Mouse (Mus musculus) embryonic facial prominence, embryonic 10.5 days (tissue): ENCODE measurements at regions not wholly inside any gene's neighbourhood (a gene's known extent, or its start where the extent isn't known, plus 50 kb on each side); places are given as distances from the start of the nearest gene placed in this dataset.

Source experiments
- DNase-seq: peaks from one replicate; pipeline ENCODE4 v3.0.0-alpha.2; 2017; ENCODE audit warnings: low spot score
- H3K27ac ChIP-seq: fragments of 300-500 bp; sonication (generic); replicated peaks from 2 replicates; pipeline ENCODE4 v1.5.1; 2016; ENCODE audit warnings: mild to moderate bottlenecking
- H3K27me3 ChIP-seq: fragments of 300-500 bp; sonication (generic); replicated peaks from 2 replicates; pipeline ENCODE4 v1.6.1; 2016; ENCODE audit warnings: low read depth, mild to moderate bottlenecking; ENCODE audit not compliant: poor library complexity, severe bottlenecking
- H3K36me3 ChIP-seq: fragments of 300-500 bp; sonication (generic); replicated peaks from 2 replicates; pipeline ENCODE4 v1.6.1; 2016; ENCODE audit warnings: mild to moderate bottlenecking, moderate library complexity
- H3K4me1 ChIP-seq: fragments of 300-500 bp; sonication (generic); 2 replicates; pipeline ENCODE4 v1.6.1; 2016
- H3K4me3 ChIP-seq: fragments of 300-500 bp; sonication (generic); 2 replicates; pipeline ENCODE4 v1.5.1; 2016; ENCODE audit warnings: mild to moderate bottlenecking, moderate library complexity
- H3K9me3 ChIP-seq: fragments of 300-500 bp; sonication (generic); 2 replicates; pipeline ENCODE4 v1.6.1; 2016; ENCODE audit warnings: mild to moderate bottlenecking
- WGBS: fragments of 180-500 bp; shearing (Covaris S2); methylation state at CpG from one replicate; pipeline ENCODE4 v1.1.7; 2016; 5-methylcytosine and 5-hydroxymethylcytosine counted together

GRCm38 (mm10) chr3:37846191-37847003 lies 122.1 kb upstream of the Gm5148 start:
- H3K27me3 ChIP-seq, result no peaks in the 10 kb centered on the region
- 69% methylated on average over 3 of the region's 3 CpGs for WGBS
- H3K4me1 ChIP-seq, result 0 out of 2 replicates have a peak, but pooled peaks cover 5% of the 10 kb centered on the region
- H3K4me3 ChIP-seq, result no peak overlapping the region
- no peak overlapping the region for H3K27ac ChIP-seq
- H3K9me3 ChIP-seq, result no peaks in the 10 kb centered on the region
- H3K36me3 ChIP-seq, result no peaks in the 10 kb centered on the region
- no peak for DNase-seq

DNA sequence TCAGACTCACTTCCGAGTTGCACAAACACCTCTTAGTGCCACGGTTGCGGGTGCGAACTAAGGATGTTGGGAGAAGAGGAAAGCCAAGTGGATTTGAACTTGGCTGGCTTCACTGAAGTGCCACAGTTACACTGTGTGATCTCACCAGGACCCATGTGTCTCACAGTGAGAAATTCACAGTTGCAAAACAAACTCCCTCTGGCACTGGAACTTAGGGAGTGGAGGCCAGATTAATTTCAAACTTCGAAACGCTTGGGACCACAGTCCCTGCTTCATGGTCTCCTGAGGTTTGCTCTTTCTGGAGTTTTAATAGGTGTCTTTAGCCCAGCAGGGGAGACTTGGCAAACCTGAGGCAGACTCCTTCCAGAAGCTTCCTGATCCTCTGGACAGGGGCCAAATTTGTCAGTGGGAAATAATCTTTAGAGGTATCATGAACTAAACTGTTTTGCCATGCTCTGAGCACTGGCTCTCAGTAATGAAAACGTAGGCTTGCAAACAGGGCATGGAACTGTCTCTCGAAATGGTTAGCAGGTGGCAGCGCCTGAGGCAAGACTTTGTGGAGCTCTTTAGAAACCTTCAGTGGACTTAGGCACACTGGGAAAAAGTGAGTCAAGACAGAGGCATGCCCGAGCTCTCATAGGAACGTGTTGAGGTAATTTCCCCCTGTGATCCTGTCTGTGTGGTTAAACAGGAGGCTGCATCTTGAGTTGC lies 121.2 kb upstream of the Gm5148 start:
- DNase-seq, result no peak
- no peaks in the 10 kb centered on the region for H3K36me3 ChIP-seq
- no peaks in the 10 kb centered on the region for H3K9me3 ChIP-seq
- 76% methylated on average over 11 of the region's 11 CpGs for WGBS
- no peak overlapping the region for H3K4me3 ChIP-seq
- H3K27ac ChIP-seq, result no peak overlapping the region
- H3K4me1 ChIP-seq, result 0 out of 2 replicates have a peak, but pooled peaks cover 5% of the 10 kb centered on the region
- H3K27me3 ChIP-seq, result no peaks in the 10 kb centered on the region

- Histone ChIP-seq H3K27ac (no peak overlapping the region), H3K27me3 (no peaks in the 10 kb centered on the region), H3K4me1 (0 out of 2 replicates have a peak, but pooled peaks cover 5% of the 10 kb centered on the region), H3K4me3 (no peak overlapping the region), H3K36me3 (no peaks in the 10 kb centered on the region), H3K9me3 (no peaks in the 10 kb centered on the region)
- no peak for DNase-seq
- 71% methylated on average over 8 of the region's 8 CpGs for WGBS
Observed at GRCm38 (mm10) chr3:37844731-37845312, 120.5 kb upstream of the Gm5148 start.

DNA sequence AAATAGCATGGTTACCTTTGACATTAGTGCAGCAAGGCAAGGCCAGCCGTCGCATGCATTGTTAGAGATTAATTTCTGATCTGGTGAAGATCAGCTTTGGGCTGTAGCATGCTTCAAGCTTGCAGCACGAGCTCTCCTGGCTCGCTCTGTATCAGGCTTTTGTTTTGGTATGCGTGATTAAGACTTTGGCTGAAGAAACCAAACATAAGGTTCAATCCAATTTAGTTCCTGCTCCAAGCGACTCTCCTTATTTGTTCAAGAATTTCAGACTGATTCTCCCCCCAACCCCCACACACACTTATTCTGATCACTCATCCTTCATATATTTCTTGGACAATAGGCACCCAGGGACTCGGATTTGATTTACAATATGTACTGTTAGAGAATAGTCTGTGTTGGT lies 118.0 kb upstream of the Gm5148 start:
- H3K36me3 ChIP-seq, result no peaks in the 10 kb centered on the region
- no peak overlapping the region for H3K4me3 ChIP-seq
- H3K4me1 ChIP-seq, result 0 out of 2 replicates have a peak, but pooled peaks cover 9% of the 10 kb centered on the region
- H3K27me3 ChIP-seq, result no peaks in the 10 kb centered on the region
- no peak overlapping the region for H3K27ac ChIP-seq
- WGBS, result 80% methylated on average over 7 of the region's 7 CpGs
- no peaks in the 10 kb centered on the region for H3K9me3 ChIP-seq
- no peak for DNase-seq

- Histone ChIP-seq H3K36me3 (no peaks in the 10 kb centered on the region), H3K9me3 (no peaks in the 10 kb centered on the region), H3K4me3 (no peak overlapping the region), H3K27ac (no peak overlapping the region; the same call in 1 of the 2 replicates), H3K27me3 (no peaks in the 10 kb centered on the region), H3K4me1 (0 out of 2 replicates have a peak, but pooled peaks cover 4% of the 10 kb centered on the region)
- DNase-seq, result no peak
- WGBS, result 72% methylated on average over 11 of the region's 11 CpGs
Observed at GRCm38 (mm10) chr3:37838896-37839295, 114.6 kb upstream of the Gm5148 start.

DNA sequence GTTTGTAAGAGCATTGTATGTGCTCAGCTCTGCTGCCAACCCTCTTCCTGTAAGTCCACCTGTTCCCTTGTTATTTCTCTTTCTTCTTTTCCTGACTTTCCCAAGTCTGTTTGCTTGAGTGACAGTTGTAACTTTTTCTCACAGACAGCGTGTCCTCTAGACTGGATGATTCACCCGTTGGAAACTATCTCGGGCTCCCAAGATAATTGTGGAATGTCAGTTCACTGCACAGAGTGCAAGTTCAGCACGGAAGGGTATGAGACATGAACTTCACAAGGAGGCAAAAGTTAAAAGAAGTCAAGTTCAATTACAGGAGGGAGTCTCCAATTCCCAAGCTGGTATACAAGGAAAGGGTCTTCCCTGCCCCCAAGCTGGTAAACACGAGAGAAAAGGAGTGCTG lies 112.5 kb upstream of the Gm5148 start:
- WGBS, result 70% methylated on average over 5 of the region's 5 CpGs
- no peaks in the 10 kb centered on the region for H3K27me3 ChIP-seq
- H3K4me3 ChIP-seq, result no peak overlapping the region
- DNase-seq, result no peak
- 0 out of 2 replicates have a peak, but pooled peaks cover 4% of the 10 kb centered on the region for H3K4me1 ChIP-seq
- no peaks in the 10 kb centered on the region for H3K9me3 ChIP-seq
- H3K27ac ChIP-seq, result no peak overlapping the region
- no peaks in the 10 kb centered on the region for H3K36me3 ChIP-seq

DNA sequence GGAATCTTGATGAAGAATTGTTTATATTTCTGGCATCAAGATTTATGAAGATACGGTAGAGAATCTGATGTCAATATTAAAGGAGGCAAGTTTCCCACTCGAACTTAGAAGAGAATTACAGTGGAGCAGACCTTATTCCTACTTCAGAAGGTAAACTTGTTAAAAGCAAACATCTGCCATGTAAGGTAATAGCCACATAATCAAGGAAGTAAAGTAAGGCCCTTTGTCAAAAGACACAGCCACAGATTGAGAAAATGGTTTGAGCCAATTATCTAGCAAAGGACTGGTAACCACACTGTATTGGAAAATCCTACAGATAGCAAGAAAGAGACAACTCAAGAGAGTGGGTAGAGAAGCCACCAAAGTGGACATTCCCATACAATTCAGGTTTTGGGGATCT lies 111.4 kb upstream of the Gm5148 start:
- no peak overlapping the region for H3K27ac ChIP-seq
- no peaks in the 10 kb centered on the region for H3K9me3 ChIP-seq
- H3K4me1 ChIP-seq, result 0 out of 2 replicates have a peak, but pooled peaks cover 4% of the 10 kb centered on the region
- DNase-seq, result no peak
- WGBS, result 86% methylated on average over 2 of the region's 2 CpGs
- H3K27me3 ChIP-seq, result no peaks in the 10 kb centered on the region
- no peak overlapping the region for H3K4me3 ChIP-seq
- H3K36me3 ChIP-seq, result no peaks in the 10 kb centered on the region

DNA sequence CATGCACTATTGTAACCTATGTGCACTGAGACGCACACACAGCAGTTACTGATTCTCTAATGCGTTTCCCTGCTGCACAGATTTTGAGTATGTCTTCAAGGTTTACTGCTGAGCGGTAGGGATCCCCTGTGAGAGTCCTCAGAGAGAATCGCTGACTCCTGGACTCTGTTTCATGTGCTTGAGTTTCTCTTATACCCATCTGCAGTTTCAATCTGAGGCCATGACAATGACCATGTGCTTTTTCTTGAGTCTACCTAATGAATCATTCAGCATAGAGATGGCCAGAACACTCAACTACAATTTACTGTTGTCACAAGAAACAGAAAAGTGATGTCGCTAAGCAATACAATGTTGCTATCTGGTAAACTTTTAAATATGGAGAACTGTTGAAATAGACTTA lies 110.8 kb upstream of the Gm5148 start:
- 93% methylated on average over 5 of the region's 5 CpGs for WGBS
- DNase-seq, result no peak

DNA sequence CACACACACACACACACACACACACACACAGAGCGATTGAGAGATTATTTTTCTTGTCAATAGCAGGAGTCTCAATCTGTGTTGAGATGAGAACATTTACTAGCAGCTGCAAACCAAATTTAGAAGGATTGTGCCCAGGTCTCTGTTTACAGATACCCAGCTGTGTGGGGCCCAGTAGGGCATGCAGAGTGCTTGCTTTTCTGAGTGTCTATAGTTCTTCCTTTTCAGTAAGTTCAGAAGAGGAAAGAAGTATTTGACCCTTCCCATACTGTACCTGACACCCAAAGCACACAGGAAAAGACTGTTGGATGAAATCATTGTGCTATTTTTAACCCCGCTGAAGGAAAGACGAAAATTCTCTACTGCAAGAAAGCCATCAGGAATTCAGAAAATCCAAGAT lies 110.3 kb upstream of the Gm5148 start:
- DNase-seq, result no peak
- no peaks in the 10 kb centered on the region for H3K9me3 ChIP-seq
- 82% methylated on average over 3 of the region's 3 CpGs for WGBS

More for the DNA sequence above, 110.8 kb upstream of the Gm5148 start:
- Histone ChIP-seq H3K9me3 (no peaks in the 10 kb centered on the region), H3K4me3 (no peak overlapping the region), H3K4me1 (0 out of 2 replicates have a peak, but pooled peaks cover 4% of the 10 kb centered on the region), H3K27ac (no peak overlapping the region), H3K27me3 (no peaks in the 10 kb centered on the region), H3K36me3 (no peaks in the 10 kb centered on the region)

GRCm38 (mm10) chr3:37833387-37833786 lies 109.1 kb upstream of the Gm5148 start:
- Histone ChIP-seq H3K4me3 (no peak overlapping the region), H3K4me1 (0 out of 2 replicates have a peak, but pooled peaks cover 3% of the 10 kb centered on the region), H3K9me3 (no peaks in the 10 kb centered on the region), H3K27me3 (no peaks in the 10 kb centered on the region), H3K27ac (no peak overlapping the region), H3K36me3 (no peaks in the 10 kb centered on the region)
- DNase-seq, result no peak
- WGBS, result 78% methylated on average over 4 of the region's 4 CpGs

More for the DNA sequence above, 110.3 kb upstream of the Gm5148 start:
- 0 out of 2 replicates have a peak, but pooled peaks cover 4% of the 10 kb centered on the region for H3K4me1 ChIP-seq
- no peak overlapping the region for H3K27ac ChIP-seq
- H3K36me3 ChIP-seq, result no peaks in the 10 kb centered on the region
- H3K27me3 ChIP-seq, result no peaks in the 10 kb centered on the region
- H3K4me3 ChIP-seq, result no peak overlapping the region

GRCm38 (mm10) chr3:37827546-37827945 lies 103.3 kb upstream of the Gm5148 start:
- 77% methylated on average over 1 of the region's 1 CpGs for WGBS

DNA sequence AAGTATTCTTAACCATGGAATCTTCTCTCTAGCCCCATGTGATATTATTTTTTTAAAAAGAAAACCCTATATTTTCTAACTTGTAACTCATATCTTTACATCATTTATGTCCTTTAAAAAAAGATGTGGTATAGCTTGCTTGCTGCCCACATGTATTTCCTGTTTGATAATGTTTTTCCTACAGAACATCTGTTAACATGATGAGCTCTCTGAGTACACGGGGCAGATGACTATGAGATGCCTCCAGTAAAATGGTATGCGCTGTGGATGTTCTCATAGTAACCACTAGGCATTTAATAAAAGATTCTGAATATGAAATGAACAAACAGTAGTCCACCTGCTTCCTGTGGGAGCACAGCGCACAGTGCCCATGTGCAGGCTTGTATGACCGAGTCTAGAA lies 101.3 kb upstream of the Gm5148 start:
- H3K9me3 ChIP-seq, result no peaks in the 10 kb centered on the region
- H3K27ac ChIP-seq, result no peak overlapping the region
- no peaks in the 10 kb centered on the region for H3K36me3 ChIP-seq
- no peak for DNase-seq
- no peaks in the 10 kb centered on the region for H3K4me1 ChIP-seq
- 95% methylated on average over 4 of the region's 4 CpGs for WGBS
- H3K4me3 ChIP-seq, result no peak overlapping the region
- H3K27me3 ChIP-seq, result no peaks in the 10 kb centered on the region

More at GRCm38 (mm10) chr3:37827546-37827945, 103.3 kb upstream of the Gm5148 start:
- Histone ChIP-seq H3K9me3 (no peaks in the 10 kb centered on the region), H3K36me3 (no peaks in the 10 kb centered on the region), H3K27me3 (no peaks in the 10 kb centered on the region), H3K4me1 (no peaks in the 10 kb centered on the region), H3K4me3 (no peak overlapping the region), H3K27ac (no peak overlapping the region)
- DNase-seq, result no peak
